10 mouse cellular contexts compared by ENCODE assay signal in the genomic region with DNA sequence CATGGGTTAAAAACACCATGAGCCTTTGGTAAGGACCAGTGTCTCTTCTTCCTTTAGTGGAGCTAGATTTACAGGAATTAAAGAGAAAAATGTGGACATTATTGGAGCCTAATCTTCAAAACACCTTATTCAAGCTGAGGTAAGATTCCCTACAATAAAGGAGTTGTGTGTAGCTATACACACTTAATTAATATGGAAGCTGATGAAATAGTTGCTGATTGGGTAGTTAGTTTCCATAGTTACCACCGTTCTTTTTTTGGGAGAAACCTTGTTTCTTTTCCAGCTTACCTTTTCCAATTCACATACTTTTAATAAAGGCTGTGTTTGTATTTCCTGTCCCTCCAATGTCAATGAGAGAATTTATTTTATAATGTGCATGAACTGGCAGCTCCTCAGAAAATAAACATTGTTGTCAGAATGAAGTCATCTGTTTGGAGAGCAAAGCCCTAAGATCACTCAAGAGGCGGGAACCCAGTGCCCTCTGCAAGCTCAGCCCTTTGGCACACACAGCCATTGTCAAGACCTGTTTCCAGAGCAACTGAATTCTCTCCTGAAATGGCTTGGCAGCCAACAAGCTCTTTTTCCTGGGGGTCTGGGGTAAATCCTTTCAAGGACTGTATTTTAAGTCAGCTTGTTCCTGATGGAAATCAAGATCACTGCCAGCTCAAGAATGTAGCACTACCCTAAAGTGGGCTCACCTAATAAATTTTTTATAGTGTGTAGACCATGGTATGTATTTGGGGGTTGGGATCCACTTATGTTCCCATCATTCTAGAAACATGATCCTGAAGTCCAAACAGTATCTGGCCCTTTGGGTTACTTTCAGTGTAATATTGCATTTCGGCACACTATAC.
DNase-seq lines count a peak whose midpoint lies in the region; ATAC-seq lines count a peak whose summit lies in the region.
"Had no signal": no experiment of that assay in that cellular context is flagged by ENCODE, and none has a peak within 500 bp of the region (broad histone marks: within the 10 kb centered on the region; RNA-seq: fewer than 3 reads in every experiment).

No protein-coding gene starts in this region.

- no peak for ATAC-seq in cerebellum, adult (ENCODE audit: insufficient number of reproducible peaks, low FRiP score, low TSS enrichment)
- ATAC-seq: intestine, embryonic 15.5 days; Patski had no signal

- DNase-seq in cerebellum, postnatal 14 days, result peak; percentile 9 to 18
- DNase-seq in urinary bladder, postnatal 14 days (ENCODE audit: low spot score), result peak; percentile 52
- no peak for DNase-seq in urinary bladder, postnatal 10 days (ENCODE audit: low spot score)
- peak; percentile 48 to 73 for DNase-seq in lung, postnatal 4 days
- DNase-seq in layer of hippocampus, postnatal 10 days (ENCODE audit: low spot score in 2 of 2), result no peak
- DNase-seq in thymus, adult 18-20 months, result no peak
- no peak for DNase-seq in spleen, postnatal 4 days (ENCODE audit: low spot score in 2 of 2)

Comparison
In these comparisons a context has a peak if more than half of its experiments do, and no peak if none do; other contexts are left out.
1. DNase-seq: peak in cerebellum, postnatal 14 days (2 of 2), urinary bladder, postnatal 14 days (single experiment) and lung, postnatal 4 days (2 of 2); none in urinary bladder, postnatal 10 days (single experiment), layer of hippocampus, postnatal 10 days (0 of 2), thymus, adult 18-20 months (0 of 2) and spleen, postnatal 4 days (0 of 2).